Mouse (Mus musculus) kidney, postnatal 0 days (tissue): ENCODE measurements around the gene Rabgef1. TPM values are rescaled to one million over a fixed set of nuclear protein-coding genes. Genes with fewer than 3 reads are reported as not detected.
A peak's percentile ranks its signal among the peaks of the same experiment; 100 is the strongest.

Experiments used
- ATAC-seq: fragments of 200-750 bp; cut with Nextera tagmentation; replicated peaks from 2 replicates; pipeline ENCODE4 v1.8.0; 2017; ENCODE audit warnings: low read depth, moderate number of reproducible peaks, moderate TSS enrichment, moderate library complexity; ENCODE audit not compliant: low FRiP score
- DNase-seq: peaks from one replicate; pipeline ENCODE4 v3.0.0-alpha.2; 2016; ENCODE audit warnings: low spot score
- H3K27ac ChIP-seq: fragments of 300-500 bp; sonication (generic); 2 replicates; pipeline ENCODE4 v1.5.1; 2014; ENCODE audit warnings: mild to moderate bottlenecking
- H3K27me3 ChIP-seq: fragments of 300-500 bp; sonication (generic); 2 replicates; pipeline ENCODE4 v1.6.1; 2014; ENCODE audit warnings: low read length, mixed read lengths; ENCODE audit not compliant: insufficient read depth
- H3K36me3 ChIP-seq: fragments of 300-500 bp; sonication (generic); 2 replicates; pipeline ENCODE4 v1.6.1; 2014; ENCODE audit warnings: low read length, mixed read lengths; ENCODE audit not compliant: insufficient read depth
- H3K4me1 ChIP-seq: fragments of 300-500 bp; sonication (generic); replicated peaks from 2 replicates; pipeline ENCODE4 v1.6.1; 2014; ENCODE audit warnings: antibody characterized with exemption, low read length, mixed read lengths; ENCODE audit not compliant: insufficient read depth
- H3K4me2 ChIP-seq: fragments of 300-500 bp; sonication (generic); 2 replicates; pipeline ENCODE4 v1.6.1; 2014; ENCODE audit warnings: mild to moderate bottlenecking, low read length, moderate library complexity, mixed read lengths
- H3K4me3 ChIP-seq: fragments of 300-500 bp; sonication (generic); replicated peaks from 2 replicates; pipeline ENCODE4 v1.5.1; 2014; ENCODE audit warnings: low read depth, low read length
- H3K9ac ChIP-seq: fragments of 300-500 bp; sonication (generic); 2 replicates; pipeline ENCODE4 v1.6.1; 2014; ENCODE audit warnings: low read depth, low read length
- H3K9me3 ChIP-seq: fragments of 300-500 bp; sonication (generic); replicated peaks from 2 replicates; pipeline ENCODE4 v1.6.1; 2016; ENCODE audit warnings: low read length, inconsistent platforms, mixed read lengths
- CTCF ChIP-seq: IDR thresholded peaks from 2 replicates; pipeline ENCODE4 v1.5.1; 2016; ENCODE audit warnings: antibody characterized with exemption, low read depth, mild to moderate bottlenecking, moderate library complexity
- WGBS: fragments of 180-500 bp; shearing (Covaris S2); extraction: QIAGEN DNeasy Blood & Tissue Kit; methylation state at CpG from one replicate; pipeline ENCODE4 v1.1.7; 2014; 5-methylcytosine and 5-hydroxymethylcytosine counted together
- polyA plus RNA-seq: library from polyadenylated mRNA; unstranded; fragments of >200 nt; fragmentation: Nextera tagmentation; extraction: Ambion mirVana; gene quantifications from 2 replicates; pipeline ENCODE4 v1.2.1, GENCODE M21; 2015

Rabgef1 gene
- polyA plus RNA-seq, 1 experiment from 2014 or later, result 28.1 TPM

DNA sequence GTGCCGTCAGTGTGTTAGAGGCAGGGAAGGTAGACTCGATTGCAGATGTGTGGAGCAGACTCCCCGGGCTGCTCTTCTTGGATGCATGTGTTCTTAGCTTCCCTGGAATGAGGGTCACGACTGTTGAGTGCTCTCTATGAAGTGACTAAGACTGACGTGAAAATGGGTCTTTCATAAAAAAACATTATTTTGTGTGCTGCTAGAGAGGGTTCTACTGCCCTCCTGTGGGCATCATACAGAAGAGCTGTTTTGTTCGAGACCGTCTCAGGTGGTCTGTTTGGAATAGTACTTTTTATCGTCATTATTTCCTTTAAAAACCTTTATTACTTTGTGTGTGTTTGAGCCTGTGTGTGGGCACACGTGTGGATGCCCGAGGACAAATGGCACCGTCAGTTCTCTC is 91.9 kb downstream of the Rabgef1 start:
- peaks cover 20% of the 10 kb centered on the region for H3K36me3 ChIP-seq
- no peak overlapping the region for H3K27ac ChIP-seq
- 73% methylated on average over 11 of the region's 11 CpGs for WGBS

More for the DNA sequence above, 91.9 kb downstream of the Rabgef1 start:
- Histone ChIP-seq H3K4me2 (no peak overlapping the region), H3K27me3 (no peaks in the 10 kb centered on the region), H3K4me3 (no peak overlapping the region), H3K9ac (no peak overlapping the region), H3K4me1 (no peaks in the 10 kb centered on the region), H3K9me3 (no peaks in the 10 kb centered on the region)
- peak; percentile 60 for TF ChIP-seq CTCF
- ATAC-seq (no peak), DNase-seq (peak; percentile 25)

Other genes with a start within 250 kb of the Rabgef1 start
- gene Vkorc1l1, start 229.8 kb upstream of the Rabgef1 start, polyA plus RNA-seq, result 19.4 and 20.7 TPM in 2 replicates
- 51.2 and 52.7 TPM in 2 replicates for gene Gusb, start 168.7 kb upstream of the Rabgef1 start, polyA plus RNA-seq
- gene Asl, start 142.6 kb upstream of the Rabgef1 start, polyA plus RNA-seq, result 86.4 and 94.1 TPM in 2 replicates
- 36.8 and 42.8 TPM in 2 replicates for gene Crcp, start 142.5 kb upstream of the Rabgef1 start, polyA plus RNA-seq
- 63.9 and 66.5 TPM in 2 replicates for gene Tpst1, start 98.5 kb upstream of the Rabgef1 start, polyA plus RNA-seq
- gene Kctd7, start 26.9 kb upstream of the Rabgef1 start, polyA plus RNA-seq, result 4.0 and 4.2 TPM in 2 replicates
- 33.6 and 41.1 TPM in 2 replicates for gene Tmem248, start 45.3 kb downstream of the Rabgef1 start, polyA plus RNA-seq
- gene Sbds, start 83.7 kb downstream of the Rabgef1 start, polyA plus RNA-seq, result 78.5 and 78.6 TPM in 2 replicates
- 20.8 and 24.6 TPM in 2 replicates for gene Tyw1, start 83.8 kb downstream of the Rabgef1 start, polyA plus RNA-seq
- gene Caln1, start 197.7 kb downstream of the Rabgef1 start, polyA plus RNA-seq, result 0.11 and 0.17 TPM in 2 replicates
- gene A330070K13Rik, start 212.8 kb downstream of the Rabgef1 start, polyA plus RNA-seq, result not detected in 2 replicates